Comparison of ENCODE assay signal across 15 mouse cellular contexts in the genomic region with DNA sequence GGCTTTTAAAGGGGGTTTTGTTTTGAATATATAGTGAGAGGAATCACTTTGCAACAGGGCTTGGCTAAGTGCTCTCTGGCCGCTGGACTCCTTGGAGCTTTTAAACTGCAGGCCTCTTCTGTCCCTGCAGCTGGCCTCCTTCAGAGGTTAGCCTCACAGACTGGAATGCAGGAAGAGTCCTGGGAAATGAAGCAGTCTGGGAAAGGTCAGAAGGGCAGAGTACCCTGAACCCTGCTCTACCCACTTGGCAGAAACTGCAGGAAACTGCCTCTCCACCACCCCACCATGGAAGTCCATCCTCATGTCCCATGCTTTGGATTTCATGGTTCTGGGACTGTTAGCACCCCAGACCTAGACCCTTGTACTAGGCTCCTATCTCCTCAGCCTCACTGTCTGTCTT. TPM values are rescaled to one million over a fixed set of nuclear protein-coding genes. Genes with fewer than 3 reads are reported as not detected.
DNase-seq lines count a peak whose midpoint lies in the region; TF ChIP-seq lines count a peak whose summit lies in the region.
"Had no signal": no experiment of that assay in that cellular context is flagged by ENCODE, and none has a peak within 500 bp of the region (broad histone marks: within the 10 kb centered on the region; RNA-seq: fewer than 3 reads in every experiment).

No protein-coding gene starts in this region.

- peak overlapping the region; percentile 52 for H3K27ac ChIP-seq in gastrocnemius, adult 2 months
- H3K27ac ChIP-seq: liver, embryonic 14.5 days; midbrain, embryonic 12.5 days; neural tube, embryonic 12.5 days had no signal

- H3K4me3 ChIP-seq in gastrocnemius, adult 2 months = no peak overlapping the region
- H3K4me3 ChIP-seq: midbrain, embryonic 12.5 days; neural tube, embryonic 12.5 days had no signal

- no peak for DNase-seq in gastrocnemius, adult 2 months
- DNase-seq in gastrocnemius, postnatal 14 days = no peak
- DNase-seq in 3T3-L1 (ENCODE audit: low read depth, low spot score) = peak; percentile 30
- DNase-seq in embryo, embryonic 9.5 days (ENCODE audit: extremely low spot score) = peak; percentile 31
- DNase-seq in lung, postnatal 14 days = peak; percentile 12
- DNase-seq in right cerebral cortex, adult 2 months (ENCODE audit: low spot score in 2 of 2) = no peak
- no peak for DNase-seq in frontal cortex, postnatal 14 days (ENCODE audit: low spot score in 2 of 2)
- DNase-seq in testis, postnatal 14 days (ENCODE audit: low spot score) = no peak
- DNase-seq: cerebellum, adult 9-11 months; retina, postnatal 1 day had no signal

- intact Hi-C loops in gastrocnemius, adult 2 months (cut with DNase I) = no loop called here
- intact Hi-C loops in gastrocnemius, postnatal 14 days (cut with DNase I; ENCODE audit: low total_unique reads) = no loop called here

- no peak for TF ChIP-seq CTCF in gastrocnemius, adult 2 months (IDR thresholded peaks at IDR 0.05)

RNA-seq across cellular contexts. Expression of a gene that starts 29.3 kb away (rescaled TPM):
- total RNA-seq in gastrocnemius, adult 2 months (2021) = under 1 TPM; 0.77 to 0.84 TPM
- total RNA-seq in gastrocnemius, postnatal 14 days (2021) = 1 to 10 TPM; 1.4 TPM

RNA-seq across cellular contexts. Expression of a gene that starts 36.6 kb away (rescaled TPM):
- total RNA-seq in gastrocnemius, adult 2 months (2021) = not detected
- total RNA-seq in gastrocnemius, postnatal 14 days (2021) = not detected
- total RNA-seq: G1E; heart, postnatal 14 days had no signal

RNA-seq across cellular contexts. Expression of a gene that starts 54.5 kb away (rescaled TPM):
- total RNA-seq in gastrocnemius, adult 2 months (2021) = 10 to 100 TPM; 19.8 to 26.1 TPM
- 10 to 100 TPM; 20.1 to 21.8 TPM for total RNA-seq in gastrocnemius, postnatal 14 days (2021)

Comparison
In these comparisons a context has a peak if more than half of its experiments do, and no peak if none do; other contexts are left out.
1. DNase-seq: peak in 3T3-L1 (single experiment), embryo, embryonic 9.5 days (single experiment) and lung, postnatal 14 days (single experiment); none in gastrocnemius, adult 2 months (single experiment), gastrocnemius, postnatal 14 days (single experiment), right cerebral cortex, adult 2 months (0 of 2), frontal cortex, postnatal 14 days (0 of 2) and testis, postnatal 14 days (single experiment).